Mouse (Mus musculus) hindbrain, embryonic 10.5 days (tissue): ENCODE results near the gene Iqgap1. TPM values are rescaled to one million over a fixed set of nuclear protein-coding genes. Genes with fewer than 3 reads are reported as not detected.

Experiments used
- DNase-seq: peaks from one replicate; pipeline ENCODE4 v3.0.0-alpha.2; 2017; ENCODE audit warnings: low spot score
- H3K27ac ChIP-seq: fragments of 300-500 bp; sonication (generic); 2 replicates; pipeline ENCODE4 v1.5.1; 2016; ENCODE audit warnings: mild to moderate bottlenecking, moderate library complexity
- H3K27me3 ChIP-seq: fragments of 300-500 bp; sonication (generic); 2 replicates; pipeline ENCODE4 v1.6.1; 2016; ENCODE audit warnings: mild to moderate bottlenecking; ENCODE audit not compliant: poor library complexity, insufficient read depth, severe bottlenecking
- H3K36me3 ChIP-seq: fragments of 300-500 bp; sonication (generic); 2 replicates; pipeline ENCODE4 v1.6.1; 2016; ENCODE audit warnings: mild to moderate bottlenecking, moderate library complexity
- H3K4me1 ChIP-seq: fragments of 300-500 bp; sonication (generic); replicated peaks from 2 replicates; pipeline ENCODE4 v1.6.1; 2016; ENCODE audit warnings: mild to moderate bottlenecking
- H3K4me3 ChIP-seq: fragments of 300-500 bp; sonication (generic); 2 replicates; pipeline ENCODE4 v1.5.1; 2016; ENCODE audit warnings: mild to moderate bottlenecking, moderate library complexity
- H3K9me3 ChIP-seq: fragments of 300-500 bp; sonication (generic); 2 replicates; pipeline ENCODE4 v1.6.1; 2016; ENCODE audit warnings: mild to moderate bottlenecking, moderate library complexity
- WGBS: fragments of 180-500 bp; shearing (Covaris S2); methylation state at CpG from one replicate; pipeline ENCODE4 v1.1.7; 2016; 5-methylcytosine and 5-hydroxymethylcytosine counted together
- polyA plus RNA-seq: library from polyadenylated mRNA; unstranded; fragments of >200 nt; fragmentation: Nextera tagmentation; extraction: Ambion mirVana; gene quantifications from 2 replicates; pipeline ENCODE4 v1.2.1, GENCODE M21; 2016

Gene Iqgap1
- polyA plus RNA-seq, 1 experiment from 2014 or later = 25.2 TPM

DNA sequence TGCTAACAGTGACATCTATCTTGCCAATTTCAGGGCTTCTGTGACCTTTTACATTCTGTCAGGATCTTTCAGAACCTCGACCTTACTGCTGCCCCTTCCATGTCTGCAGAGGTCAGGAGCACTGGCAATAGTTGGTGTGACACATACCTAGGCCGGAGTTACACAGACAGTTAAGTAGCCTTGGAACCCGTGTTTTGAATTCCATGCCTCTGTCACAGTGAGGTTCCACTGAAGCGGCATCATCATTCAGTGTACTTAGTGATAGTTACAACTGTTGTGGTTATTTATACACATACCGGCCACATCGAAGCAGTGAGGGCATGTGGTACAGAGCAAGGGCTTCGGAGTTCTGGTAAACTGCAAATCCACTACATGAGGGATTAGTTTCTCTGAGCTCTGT lies 37.8 kb downstream of the Iqgap1 start:
- no peak overlapping the region for H3K27ac ChIP-seq
- peaks cover 2% of the 10 kb centered on the region; the same call in 1 of the 2 replicates for H3K9me3 ChIP-seq
- 0 out of 2 replicates have a peak, but pooled peaks cover 7% of the 10 kb centered on the region for H3K4me1 ChIP-seq
- no peak for DNase-seq
- H3K4me3 ChIP-seq = no peak overlapping the region
- H3K36me3 ChIP-seq = peaks cover 7% of the 10 kb centered on the region
- 88% methylated on average over 7 of the region's 7 CpGs for WGBS
- H3K27me3 ChIP-seq = no peaks in the 10 kb centered on the region

DNA sequence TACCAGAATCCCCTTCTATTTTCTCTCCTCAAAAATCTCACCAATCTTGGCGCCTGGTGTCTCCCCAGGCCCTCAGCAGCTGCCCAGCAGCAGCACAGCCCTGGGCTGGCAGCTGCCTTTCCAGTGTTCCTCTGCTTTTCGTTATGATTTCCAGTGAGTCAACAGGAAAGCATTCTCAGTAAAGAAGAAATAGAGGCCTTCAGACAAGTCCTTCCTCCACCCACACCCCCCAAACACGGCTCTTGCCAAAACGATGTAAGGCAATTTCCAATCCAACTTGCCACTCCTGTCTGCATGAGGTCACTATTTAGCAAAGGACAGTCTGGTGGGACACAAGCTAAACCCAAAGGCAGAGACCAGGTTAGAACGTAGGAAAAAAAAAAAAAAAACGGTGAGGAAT lies 39.0 kb downstream of the Iqgap1 start:
- no peak for DNase-seq
- 80% methylated on average over 6 of the region's 6 CpGs for WGBS
- H3K4me3 ChIP-seq = no peak overlapping the region
- H3K36me3 ChIP-seq = no peaks in the 10 kb centered on the region
- 0 out of 2 replicates have a peak overlapping the region, but pooled peaks have one; percentile 16 for H3K27ac ChIP-seq
- no peaks in the 10 kb centered on the region for H3K27me3 ChIP-seq
- H3K4me1 ChIP-seq = 0 out of 2 replicates have a peak, but pooled peaks cover 8% of the 10 kb centered on the region
- no peaks in the 10 kb centered on the region for H3K9me3 ChIP-seq

DNA sequence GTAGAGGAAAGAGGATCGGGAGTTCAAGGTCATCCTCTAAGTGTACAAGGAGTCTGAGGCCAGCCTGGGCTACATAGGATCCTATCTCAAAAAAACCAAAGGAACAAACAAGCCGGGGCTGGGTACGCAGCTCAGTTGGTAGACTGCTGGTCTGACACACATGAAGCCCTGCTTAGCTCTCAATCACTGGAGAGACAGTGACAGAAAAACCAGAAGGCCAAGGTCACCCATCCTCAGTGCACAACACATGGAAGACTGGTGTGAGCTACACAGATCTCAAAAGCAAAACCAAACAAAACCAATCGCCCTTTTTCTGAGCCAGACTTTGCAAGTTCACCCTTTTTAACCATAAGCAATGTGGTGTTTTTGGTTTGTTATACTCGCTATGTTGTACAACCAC lies 41.9 kb downstream of the Iqgap1 start:
- no peak for DNase-seq
- WGBS = 92% methylated on average over 5 of the region's 5 CpGs
- no peak overlapping the region for H3K27ac ChIP-seq
- peaks cover 21% of the 10 kb centered on the region; the same call in 1 of the 2 replicates for H3K4me1 ChIP-seq
- H3K27me3 ChIP-seq = no peaks in the 10 kb centered on the region
- no peaks in the 10 kb centered on the region for H3K36me3 ChIP-seq
- no peak overlapping the region for H3K4me3 ChIP-seq
- H3K9me3 ChIP-seq = no peaks in the 10 kb centered on the region

DNA sequence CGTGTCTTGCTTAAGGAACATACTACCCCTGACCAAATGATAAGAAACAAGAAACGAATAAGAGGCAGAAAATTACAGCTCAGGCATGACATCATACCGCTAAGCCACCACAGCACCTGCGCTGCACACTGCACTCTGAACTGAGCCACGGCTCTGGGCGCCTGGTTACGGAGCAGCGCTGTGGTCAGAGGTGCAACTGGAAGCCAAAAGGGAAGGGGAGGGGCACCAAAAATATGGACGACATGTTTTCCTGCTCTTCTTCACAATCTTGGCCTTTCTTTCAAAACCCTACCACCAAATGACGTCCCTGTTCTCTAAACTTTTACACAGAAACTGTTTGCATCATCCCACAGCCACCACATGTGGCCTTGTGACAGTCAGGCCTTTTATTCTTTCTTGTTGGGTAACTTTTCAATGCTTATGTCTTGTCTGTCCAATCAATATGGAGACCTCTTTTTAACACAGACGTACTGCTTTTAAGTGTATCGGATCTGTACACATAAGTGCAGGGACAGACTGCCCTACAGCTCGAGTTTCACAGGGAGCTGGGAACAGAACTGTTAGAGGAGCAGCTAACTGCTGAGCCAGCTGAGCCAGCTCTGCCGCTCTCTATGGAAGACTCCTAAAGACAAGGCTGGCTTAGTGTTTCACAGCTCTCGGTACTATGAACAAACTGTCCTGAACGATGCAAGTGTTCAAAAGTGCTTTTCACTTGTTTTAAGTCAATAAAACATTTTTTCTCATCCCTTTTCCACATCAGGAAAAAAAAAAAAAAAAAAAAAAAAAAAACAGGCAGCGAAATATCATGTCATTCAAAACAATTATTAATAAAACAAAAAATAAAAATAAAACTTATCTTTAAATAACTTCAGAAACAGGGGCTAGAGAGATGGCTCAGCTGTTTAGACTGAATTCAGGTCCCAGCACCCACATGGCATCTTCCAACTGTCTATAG lies 43.3 kb downstream of the Iqgap1 start:
- DNase-seq = no peak
- no peaks in the 10 kb centered on the region for H3K9me3 ChIP-seq
- H3K27ac ChIP-seq = no peak overlapping the region
- WGBS = 79% methylated on average over 17 of the region's 17 CpGs
- no peaks in the 10 kb centered on the region for H3K27me3 ChIP-seq
- no peaks in the 10 kb centered on the region for H3K36me3 ChIP-seq
- H3K4me1 ChIP-seq = peaks cover 21% of the 10 kb centered on the region; the same call in 1 of the 2 replicates
- H3K4me3 ChIP-seq = no peak overlapping the region

DNA sequence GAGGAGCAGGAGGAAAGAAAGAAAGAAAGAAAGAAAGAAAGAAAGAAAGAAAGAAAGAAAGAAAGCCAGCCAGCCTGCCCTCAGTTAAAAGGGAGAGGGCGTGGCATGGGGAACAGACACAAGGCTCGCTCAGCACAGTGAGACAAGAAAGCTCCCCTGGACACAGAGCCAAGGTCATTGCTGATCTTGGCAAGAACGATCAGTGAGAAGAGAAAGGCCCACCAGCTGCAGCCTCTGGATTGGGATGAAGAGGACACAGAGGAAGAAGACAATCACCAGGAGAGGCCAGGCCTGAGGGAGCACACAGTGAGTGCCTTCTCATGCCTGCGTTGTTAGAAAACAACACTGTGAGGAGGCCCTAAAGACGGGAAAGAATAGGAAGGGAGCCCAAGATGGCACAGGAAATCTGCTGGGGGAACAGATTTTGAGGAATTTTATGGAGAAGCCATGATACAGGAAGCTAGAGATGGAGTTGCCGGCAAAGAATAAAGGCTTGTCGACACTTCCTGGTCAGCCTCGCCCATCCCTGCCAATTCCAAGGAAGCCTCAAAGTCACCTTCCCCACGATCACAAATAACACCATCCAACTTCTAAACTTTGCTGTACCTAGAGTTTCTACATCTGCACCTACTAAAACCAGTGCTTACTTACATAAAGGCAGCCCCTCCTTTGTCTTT lies 44.2 kb downstream of the Iqgap1 start:
- no peaks in the 10 kb centered on the region for H3K27me3 ChIP-seq
- H3K4me3 ChIP-seq = no peak overlapping the region
- H3K4me1 ChIP-seq = peaks cover 21% of the 10 kb centered on the region; the same call in 1 of the 2 replicates
- no peaks in the 10 kb centered on the region for H3K9me3 ChIP-seq
- 78% methylated on average over 9 of the region's 9 CpGs for WGBS
- H3K27ac ChIP-seq = no peak overlapping the region
- DNase-seq = no peak
- H3K36me3 ChIP-seq = no peaks in the 10 kb centered on the region

DNA sequence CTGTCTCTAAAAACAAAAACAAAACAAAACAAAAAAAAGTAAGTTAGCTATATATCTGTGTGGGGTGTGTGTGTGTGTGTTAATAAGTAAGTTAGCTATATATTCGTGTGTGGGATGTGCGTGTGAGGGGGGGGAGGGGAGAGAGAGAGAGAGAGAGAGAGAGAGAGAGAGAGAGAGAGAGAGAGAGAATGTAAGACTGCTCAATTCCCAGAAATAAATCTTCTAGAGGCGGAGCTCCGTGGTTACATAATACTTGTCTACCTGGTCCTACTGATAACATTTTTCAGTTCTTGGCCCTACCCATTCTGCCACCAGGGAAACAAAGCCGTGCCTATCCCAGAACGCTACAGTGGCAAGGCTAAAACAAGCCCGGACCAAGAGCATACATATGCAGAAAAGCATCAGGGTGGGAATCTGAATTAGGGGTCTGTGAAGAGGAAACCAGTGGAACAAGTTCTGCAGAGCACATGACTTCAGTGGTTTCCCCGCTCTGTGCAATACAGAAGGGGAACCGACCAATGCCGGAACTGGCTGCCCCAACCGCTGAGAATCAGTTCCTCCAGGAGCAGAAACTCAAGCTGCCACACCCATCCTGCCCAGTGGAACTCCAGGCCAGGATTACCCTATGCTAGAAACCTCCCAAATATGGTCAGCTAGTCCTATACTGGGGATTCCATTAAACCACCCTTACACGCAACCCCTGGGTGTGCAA lies 46.7 kb downstream of the Iqgap1 start:
- 80% methylated on average over 12 of the region's 12 CpGs for WGBS
- no peak overlapping the region for H3K4me3 ChIP-seq
- peak overlapping the region; percentile 6; the same call in 1 of the 2 replicates for H3K27ac ChIP-seq

DNA sequence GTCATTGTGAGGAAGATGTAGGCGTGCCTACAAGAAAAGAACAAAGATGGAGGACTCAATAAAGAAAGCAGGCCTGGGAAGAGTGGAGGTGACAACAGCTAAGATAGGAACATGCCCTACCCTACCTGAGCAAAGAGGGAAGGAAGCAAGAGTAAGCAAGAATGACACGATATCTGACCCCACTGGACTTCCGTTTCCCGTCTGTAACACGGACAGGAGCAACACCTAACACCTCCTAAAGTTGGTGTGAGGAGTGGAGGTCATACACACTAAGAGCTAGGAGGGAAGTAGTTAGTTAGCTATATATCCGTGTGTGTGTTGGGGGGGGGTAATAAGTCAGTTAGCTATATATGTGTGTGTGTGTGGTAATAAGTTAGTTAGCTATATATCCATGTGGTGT lies 47.4 kb downstream of the Iqgap1 start:
- no peak for DNase-seq
- H3K27me3 ChIP-seq = no peaks in the 10 kb centered on the region
- WGBS = 94% methylated on average over 6 of the region's 6 CpGs
- no peak overlapping the region for H3K27ac ChIP-seq
- peaks cover 20% of the 10 kb centered on the region; the same call in 1 of the 2 replicates for H3K4me1 ChIP-seq
- H3K36me3 ChIP-seq = no peaks in the 10 kb centered on the region
- H3K9me3 ChIP-seq = no peaks in the 10 kb centered on the region
- no peak overlapping the region for H3K4me3 ChIP-seq

More for the DNA sequence above, 46.7 kb downstream of the Iqgap1 start:
- Histone ChIP-seq H3K27me3 (no peaks in the 10 kb centered on the region), H3K4me1 (peaks cover 23% of the 10 kb centered on the region; the same call in 1 of the 2 replicates), H3K9me3 (no peaks in the 10 kb centered on the region), H3K36me3 (no peaks in the 10 kb centered on the region)
- no peak for DNase-seq

DNA sequence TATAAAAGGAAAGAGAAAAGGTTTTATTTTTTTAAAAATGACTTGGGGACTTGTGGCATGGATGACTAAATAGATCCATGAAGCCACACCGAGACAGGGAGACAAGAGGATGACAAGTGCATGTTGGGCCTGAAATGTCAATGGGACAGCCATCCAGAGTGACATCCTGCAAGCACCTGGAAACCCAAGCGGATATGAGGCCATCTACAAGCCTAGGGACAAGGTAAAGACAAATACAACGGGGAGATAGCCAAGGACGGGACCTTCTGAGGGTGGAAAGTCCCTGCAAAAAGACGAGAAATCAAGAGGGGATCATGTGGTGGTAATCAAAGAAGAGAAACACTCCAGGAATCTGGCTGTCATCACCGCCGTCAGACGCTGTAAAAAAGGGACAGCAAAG lies 48.6 kb downstream of the Iqgap1 start:
- Histone ChIP-seq H3K9me3 (no peaks in the 10 kb centered on the region), H3K27ac (no peak overlapping the region), H3K36me3 (no peaks in the 10 kb centered on the region), H3K4me3 (no peak overlapping the region), H3K27me3 (no peaks in the 10 kb centered on the region), H3K4me1 (peaks cover 15% of the 10 kb centered on the region; the same call in 1 of the 2 replicates)
- WGBS = 81% methylated on average over 8 of the region's 8 CpGs
- no peak for DNase-seq

DNA sequence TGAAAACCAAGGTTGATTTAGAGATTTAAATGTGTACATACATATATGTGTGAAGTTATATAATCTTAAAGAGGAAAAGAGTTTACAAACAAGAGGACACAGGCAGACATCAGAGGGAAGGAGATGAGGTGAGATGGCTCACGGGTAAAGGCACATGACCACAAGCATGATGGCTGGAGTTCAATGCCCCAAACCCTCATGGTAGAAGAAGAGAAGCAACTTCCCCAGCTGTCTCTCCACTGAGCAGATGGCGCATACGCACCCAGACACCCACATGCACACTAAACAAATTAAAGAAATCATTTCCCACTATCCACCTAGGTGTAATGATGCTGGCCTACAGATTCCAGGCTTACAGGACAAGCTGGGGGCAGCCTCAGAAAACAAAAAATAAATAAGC lies 49.7 kb downstream of the Iqgap1 start:
- WGBS = 91% methylated on average over 3 of the region's 3 CpGs
- Histone ChIP-seq H3K4me3 (no peak overlapping the region), H3K9me3 (no peaks in the 10 kb centered on the region), H3K36me3 (no peaks in the 10 kb centered on the region), H3K27ac (no peak overlapping the region), H3K4me1 (peaks cover 10% of the 10 kb centered on the region; the same call in 1 of the 2 replicates), H3K27me3 (no peaks in the 10 kb centered on the region)
- no peak for DNase-seq

DNA sequence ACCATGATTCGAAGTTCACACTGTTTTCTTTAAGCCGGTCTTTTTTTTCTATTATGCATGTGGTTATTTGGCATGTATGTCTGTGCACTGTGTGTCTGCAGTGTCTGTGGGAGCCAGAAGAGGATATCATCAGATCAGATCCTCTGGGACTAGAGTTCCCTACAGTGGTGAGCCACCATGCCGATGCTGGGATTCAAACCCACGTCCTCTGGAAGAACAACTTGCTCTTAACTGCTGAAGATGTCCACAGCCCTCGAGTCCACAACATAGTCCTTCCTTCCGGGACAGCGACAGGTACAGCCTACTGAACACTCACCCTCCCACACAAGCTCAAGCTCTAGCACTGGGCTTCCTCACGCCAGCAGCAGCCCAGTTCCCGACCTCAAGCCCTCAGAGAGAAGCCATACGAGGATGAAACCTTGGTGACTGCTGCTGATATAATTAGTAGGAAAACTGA lies 50.3 kb downstream of the Iqgap1 start:
- Histone ChIP-seq H3K27me3 (no peaks in the 10 kb centered on the region), H3K27ac (no peak overlapping the region), H3K4me3 (no peak overlapping the region), H3K4me1 (peaks cover 9% of the 10 kb centered on the region; the same call in 1 of the 2 replicates), H3K36me3 (no peaks in the 10 kb centered on the region), H3K9me3 (no peaks in the 10 kb centered on the region)
- DNase-seq = no peak
- 85% methylated on average over 10 of the region's 10 CpGs for WGBS

DNA sequence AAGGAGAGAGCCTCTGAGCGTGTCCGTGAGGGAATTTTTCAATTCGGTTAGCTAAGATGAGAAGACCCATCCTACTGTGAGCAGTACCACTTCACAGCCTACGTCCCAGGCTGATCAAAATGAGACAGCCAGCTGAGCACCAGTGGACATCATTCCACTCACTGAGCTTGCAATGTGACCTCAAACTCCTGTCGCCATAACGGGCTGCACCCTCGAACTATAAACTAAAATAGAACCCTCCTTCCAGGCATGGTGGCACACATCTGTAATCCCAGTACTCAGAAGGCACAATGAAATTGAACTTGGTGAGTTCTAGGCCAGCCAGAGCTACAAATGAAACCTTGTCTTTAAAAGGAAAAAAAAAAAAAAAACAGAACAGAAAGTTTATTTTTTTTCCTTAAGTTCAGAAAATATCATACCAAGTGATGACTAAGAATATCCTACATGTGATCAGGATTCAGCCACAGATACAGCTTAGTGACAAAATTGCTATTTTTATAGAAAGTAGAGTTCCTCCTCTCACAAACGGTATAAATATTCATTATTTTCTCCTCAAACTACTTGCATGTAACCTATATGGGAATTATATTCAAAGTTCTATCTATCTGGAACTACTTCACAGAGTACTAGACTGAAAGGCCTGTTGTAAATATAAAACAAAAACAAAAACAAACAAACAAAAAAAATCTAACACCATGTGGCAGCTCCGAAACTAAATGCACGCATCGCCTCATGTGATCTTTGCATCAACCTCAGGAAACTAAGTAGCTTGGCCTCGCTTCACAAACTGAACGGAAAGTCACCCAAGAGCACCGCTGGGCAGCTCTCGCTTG lies 50.9 kb downstream of the Iqgap1 start:
- H3K9me3 ChIP-seq = no peaks in the 10 kb centered on the region
- no peaks in the 10 kb centered on the region for H3K27me3 ChIP-seq
- no peak overlapping the region for H3K4me3 ChIP-seq
- 93% methylated on average over 15 of the region's 15 CpGs for WGBS
- DNase-seq = no peak
- no peak overlapping the region for H3K27ac ChIP-seq
- H3K4me1 ChIP-seq = peaks cover 9% of the 10 kb centered on the region; the same call in 1 of the 2 replicates
- no peaks in the 10 kb centered on the region for H3K36me3 ChIP-seq
